Mouse (Mus musculus): ENCODE results near the gene Gm20388.

- TF ChIP-seq CTCF (IDR thresholded peaks at IDR 0.05; ENCODE audit: low read depth), result 0 out of 2 replicates have a peak, but pooled peaks have one; percentile 9
- TF ChIP-seq EP300 (IDR thresholded peaks at IDR 0.05; ENCODE audit: low read depth), result no peak
Measured at GRCm38 (mm10) chr8:123004033-123004922, 3093.6 kb downstream of the Gm20388 start.
